Mouse (Mus musculus) forebrain, embryonic 12.5 days (tissue): ENCODE results near the gene Tnk2. TPM values are rescaled to one million over a fixed set of nuclear protein-coding genes. Genes with fewer than 3 reads are reported as not detected.
A peak's percentile ranks its signal among the peaks of the same experiment; 100 is the strongest.

Experiments used
- ATAC-seq: fragments of 200-750 bp; cut with Nextera tagmentation; 2 replicates; pipeline ENCODE4 v1.8.0; 2017; ENCODE audit warnings: moderate TSS enrichment; ENCODE audit not compliant: low FRiP score
- H3K27ac ChIP-seq: fragments of 300-500 bp; sonication (generic); 2 replicates; pipeline ENCODE4 v1.5.1; 2016; ENCODE audit warnings: mild to moderate bottlenecking
- H3K27me3 ChIP-seq: fragments of 300-500 bp; sonication (generic); 2 replicates; pipeline ENCODE4 v1.6.1; 2016; ENCODE audit warnings: mild to moderate bottlenecking
- H3K36me3 ChIP-seq: fragments of 300-500 bp; sonication (generic); replicated peaks from 2 replicates; pipeline ENCODE4 v1.6.1; 2016; ENCODE audit warnings: mild to moderate bottlenecking
- H3K4me1 ChIP-seq: fragments of 300-500 bp; sonication (generic); 2 replicates; pipeline ENCODE4 v1.6.1; 2016
- H3K4me2 ChIP-seq: fragments of 300-500 bp; sonication (generic); 2 replicates; pipeline ENCODE4 v1.6.1; 2016; ENCODE audit warnings: mild to moderate bottlenecking, moderate library complexity
- H3K4me3 ChIP-seq: fragments of 300-500 bp; sonication (generic); replicated peaks from 2 replicates; pipeline ENCODE4 v1.5.1; 2016; ENCODE audit warnings: mild to moderate bottlenecking
- H3K9ac ChIP-seq: fragments of 300-500 bp; sonication (generic); 2 replicates; pipeline ENCODE4 v1.6.1; 2016; ENCODE audit warnings: mild to moderate bottlenecking
- H3K9me3 ChIP-seq: fragments of 300-500 bp; sonication (generic); 2 replicates; pipeline ENCODE4 v1.6.1; 2016
- WGBS: fragments of 180-500 bp; shearing (Covaris S2); methylation state at CpG from one replicate; pipeline ENCODE4 v1.1.7; 2016; 5-methylcytosine and 5-hydroxymethylcytosine counted together
- polyA plus RNA-seq: library from polyadenylated mRNA; unstranded; fragments of >200 nt; fragmentation: Nextera tagmentation; extraction: Ambion mirVana; gene quantifications from 2 replicates; pipeline ENCODE4 v1.2.1, GENCODE M21; 2016

Gene Tnk2
- polyA plus RNA-seq, 1 experiment from 2014 or later, result 14.2 TPM

DNA sequence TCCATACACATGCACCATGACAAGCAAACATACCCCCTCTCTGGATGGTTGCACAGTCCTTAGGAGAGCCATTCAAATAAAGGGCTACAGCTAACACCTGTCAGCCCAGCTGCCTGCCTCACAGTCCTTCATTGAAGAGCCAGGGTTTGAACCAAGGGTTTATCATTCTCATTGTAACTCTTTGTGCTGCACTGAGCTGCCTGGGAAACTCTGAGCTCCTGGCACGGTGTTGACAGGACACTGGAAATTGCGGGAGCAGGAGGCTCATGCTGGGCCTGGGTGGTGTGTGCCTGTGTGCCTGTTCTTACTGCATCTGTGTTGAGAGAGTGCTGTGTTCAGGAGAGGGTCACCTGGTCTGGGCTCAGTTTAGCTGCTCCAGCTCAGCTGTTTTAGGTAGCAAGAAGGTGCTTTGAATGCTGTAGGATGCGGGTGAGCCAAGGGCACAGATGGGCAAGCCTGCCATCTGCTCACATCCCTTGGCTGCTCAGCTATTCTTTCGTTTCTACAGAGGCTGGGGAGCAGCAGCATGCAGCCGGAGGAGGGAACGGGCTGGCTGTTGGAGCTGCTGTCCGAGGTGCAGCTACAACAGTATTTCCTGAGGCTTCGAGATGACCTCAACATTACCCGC is 19.7 kb downstream of the Tnk2 start:
- no peaks in the 10 kb centered on the region for H3K9me3 ChIP-seq
- no peaks in the 10 kb centered on the region for H3K27me3 ChIP-seq
- 68% methylated on average over 9 of the region's 9 CpGs for WGBS
- ATAC-seq, result no peak
- peak overlapping the region; percentile 62 for H3K27ac ChIP-seq
- H3K4me3 ChIP-seq, result no peak overlapping the region
- H3K4me2 ChIP-seq, result no peak overlapping the region
- H3K4me1 ChIP-seq, result peaks cover 79% of the 10 kb centered on the region
- no peak overlapping the region for H3K9ac ChIP-seq
- no peaks in the 10 kb centered on the region; the same call in 1 of the 2 replicates for H3K36me3 ChIP-seq

DNA sequence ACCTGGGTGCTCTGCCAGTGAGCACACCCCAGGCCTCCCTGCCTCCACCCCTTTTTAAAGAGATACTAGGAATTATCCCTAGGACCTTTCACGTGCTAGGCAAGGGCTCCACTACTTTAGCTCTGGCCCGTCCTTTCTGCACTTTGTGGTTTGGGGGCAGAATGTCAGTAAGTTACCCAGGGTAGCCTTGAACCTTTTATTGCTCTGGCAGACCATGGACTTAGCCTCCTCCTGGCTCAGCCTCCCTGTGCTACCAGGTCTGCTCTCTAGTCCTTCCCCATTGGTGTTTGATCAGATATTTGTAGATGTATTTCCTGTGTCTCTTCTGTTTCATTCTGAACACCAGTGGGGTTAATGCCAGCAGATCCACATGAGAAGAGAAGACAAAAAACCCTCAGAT is 20.5 kb downstream of the Tnk2 start:
- 76% methylated on average over 2 of the region's 2 CpGs for WGBS
- no peaks in the 10 kb centered on the region for H3K9me3 ChIP-seq
- no peak overlapping the region for H3K4me2 ChIP-seq
- H3K36me3 ChIP-seq, result no peaks in the 10 kb centered on the region; the same call in 1 of the 2 replicates
- H3K27ac ChIP-seq, result peak overlapping the region; percentile 62
- no peak overlapping the region for H3K4me3 ChIP-seq
- peaks cover 70% of the 10 kb centered on the region for H3K4me1 ChIP-seq
- H3K9ac ChIP-seq, result no peak overlapping the region
- ATAC-seq, result no peak
- H3K27me3 ChIP-seq, result no peaks in the 10 kb centered on the region

DNA sequence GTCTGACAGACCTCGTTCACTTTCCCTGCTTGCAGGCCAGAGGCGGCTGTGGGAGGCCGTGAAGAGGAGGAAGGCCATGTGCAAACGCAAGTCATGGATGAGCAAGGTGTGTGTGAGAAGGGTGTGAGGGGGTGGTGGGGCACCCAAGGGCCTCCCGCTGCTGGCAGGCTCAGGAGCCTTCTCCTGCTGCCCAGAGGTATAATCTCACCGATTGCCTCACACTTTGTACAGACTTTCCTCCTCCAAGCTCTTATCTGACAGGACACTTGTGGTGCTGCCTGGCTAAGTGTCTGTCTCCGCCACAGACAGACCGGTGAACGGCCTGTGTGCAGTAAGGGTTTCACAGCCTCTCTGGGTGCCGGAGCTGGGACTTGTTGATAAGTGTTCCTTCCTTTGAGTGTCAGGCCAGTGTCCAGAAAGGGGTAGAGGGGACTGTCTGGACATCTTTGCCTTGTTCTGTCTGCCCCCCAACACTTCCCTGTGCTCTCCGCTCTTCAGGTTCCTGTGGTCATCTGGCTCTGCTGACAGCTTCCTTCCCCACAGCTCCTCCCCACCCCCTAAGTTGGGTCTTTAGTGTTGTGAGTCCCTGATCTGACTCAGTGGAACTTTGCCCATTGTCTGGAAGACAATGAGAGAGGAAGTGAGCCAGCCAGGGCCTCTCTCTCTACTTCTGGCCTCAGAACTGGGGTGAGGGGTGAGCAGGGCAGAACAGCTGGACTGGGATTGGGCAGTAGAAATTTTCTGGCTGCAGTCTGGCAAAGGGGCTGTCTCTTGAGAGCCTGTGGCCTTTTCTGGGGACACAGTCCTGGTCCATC is 22.4 kb downstream of the Tnk2 start:
- ATAC-seq, result no peak
- Histone ChIP-seq H3K4me1 (peaks cover 53% of the 10 kb centered on the region), H3K27ac (peak overlapping the region; percentile 46), H3K9ac (0 out of 2 replicates have a peak overlapping the region, but pooled peaks have one; percentile 2), H3K36me3 (peaks cover 16% of the 10 kb centered on the region), H3K27me3 (no peaks in the 10 kb centered on the region), H3K9me3 (no peaks in the 10 kb centered on the region), H3K4me3 (no peak overlapping the region), H3K4me2 (peak overlapping the region; percentile 2; the same call in 1 of the 2 replicates)
- WGBS, result 46% methylated on average over 11 of the region's 11 CpGs

DNA sequence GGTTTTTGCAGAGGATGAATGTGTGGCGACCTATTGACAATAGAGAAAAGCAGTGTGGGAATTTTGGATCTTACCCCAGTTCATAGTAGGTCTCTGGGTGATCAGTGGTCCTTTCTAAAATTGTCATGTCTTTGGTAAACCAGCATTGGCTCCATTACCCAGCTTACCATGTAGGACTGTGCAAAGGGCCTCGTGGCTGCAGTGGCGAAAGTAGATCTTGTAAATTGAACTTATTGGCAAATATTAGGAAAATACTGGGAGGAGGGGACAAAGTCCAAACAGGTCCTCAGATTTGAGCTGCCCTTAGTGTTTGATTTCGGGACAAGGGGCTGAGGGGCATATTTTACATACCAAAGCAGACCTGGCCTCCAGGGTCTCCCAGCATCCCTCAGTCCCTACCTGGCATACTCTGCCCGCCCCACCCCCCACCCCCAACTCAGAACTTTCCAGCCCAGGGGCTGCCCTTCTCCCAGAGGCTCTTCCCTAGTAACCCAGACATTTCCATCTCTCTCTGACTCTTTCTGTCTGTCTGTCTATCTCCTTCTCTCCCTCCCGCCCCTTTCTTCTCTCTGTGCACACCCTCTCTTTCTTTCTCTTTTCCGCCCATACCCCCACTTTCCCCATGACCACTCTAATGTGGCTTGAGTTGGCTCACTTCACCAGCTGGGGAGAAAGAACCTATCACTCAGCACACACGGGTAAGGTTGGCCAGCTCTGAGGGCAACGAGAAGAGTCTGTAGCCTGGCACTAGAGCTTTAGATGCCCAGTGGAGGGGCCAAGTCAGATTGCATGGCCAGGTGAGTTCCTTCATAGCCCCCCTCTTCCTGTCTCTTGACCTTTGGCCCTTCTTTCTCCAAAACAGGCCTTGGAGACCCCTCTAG is 23.2 kb downstream of the Tnk2 start:
- Histone ChIP-seq H3K27me3 (no peaks in the 10 kb centered on the region), H3K4me2 (no peak overlapping the region), H3K9ac (0 out of 2 replicates have a peak overlapping the region, but pooled peaks have one; percentile 2), H3K4me1 (peaks cover 44% of the 10 kb centered on the region), H3K36me3 (peaks cover 24% of the 10 kb centered on the region), H3K9me3 (no peaks in the 10 kb centered on the region), H3K27ac (0 out of 2 replicates have a peak overlapping the region, but pooled peaks have one; percentile 46), H3K4me3 (no peak overlapping the region)
- 67% methylated on average over 9 of the region's 9 CpGs for WGBS
- ATAC-seq, result no peak

DNA sequence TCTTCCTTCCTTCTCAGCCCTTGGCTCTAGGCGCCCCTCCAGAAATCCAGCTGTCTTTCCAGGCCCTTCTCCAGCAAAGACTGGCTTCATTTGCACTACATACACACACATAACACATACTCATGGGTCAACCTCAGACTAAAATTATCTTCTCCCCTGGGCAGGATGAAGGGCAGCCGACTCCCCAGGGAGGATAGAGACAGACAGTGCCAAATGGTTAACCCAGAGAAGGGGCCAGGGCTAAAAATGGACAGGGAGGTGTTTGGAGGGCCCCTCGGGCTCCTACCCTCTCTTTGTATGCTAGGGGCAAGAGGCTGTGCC is 23.8 kb downstream of the Tnk2 start:
- H3K36me3 ChIP-seq, result peaks cover 30% of the 10 kb centered on the region
- H3K4me1 ChIP-seq, result peaks cover 38% of the 10 kb centered on the region
- no peak overlapping the region for H3K4me2 ChIP-seq
- no peak overlapping the region for H3K4me3 ChIP-seq
- H3K27ac ChIP-seq, result no peak overlapping the region
- 79% methylated on average over 3 of the region's 3 CpGs for WGBS
- no peak overlapping the region for H3K9ac ChIP-seq
- no peaks in the 10 kb centered on the region for H3K9me3 ChIP-seq
- no peak for ATAC-seq
- no peaks in the 10 kb centered on the region for H3K27me3 ChIP-seq

DNA sequence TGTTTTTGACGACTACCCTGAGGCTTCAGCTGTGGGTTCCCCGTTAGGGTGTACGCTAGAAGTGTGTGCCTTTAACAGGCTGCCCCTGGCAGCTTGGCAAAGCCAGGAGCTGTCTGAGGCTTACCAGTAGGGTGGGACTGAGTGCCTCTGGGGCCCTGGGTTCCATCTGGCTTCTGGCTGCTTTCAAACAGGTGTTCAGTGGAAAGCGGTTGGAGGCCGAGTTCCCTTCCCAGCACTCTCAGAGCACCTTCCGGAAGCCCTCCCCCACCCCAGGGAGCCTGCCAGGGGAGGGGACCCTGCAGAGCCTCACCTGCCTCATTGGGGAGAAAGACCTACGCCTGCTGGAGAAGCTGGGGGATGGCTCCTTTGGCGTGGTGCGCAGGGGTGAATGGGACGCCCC is 24.4 kb downstream of the Tnk2 start:
- no peak for ATAC-seq
- peaks cover 36% of the 10 kb centered on the region for H3K36me3 ChIP-seq
- no peak overlapping the region for H3K27ac ChIP-seq
- H3K9me3 ChIP-seq, result no peaks in the 10 kb centered on the region
- H3K4me2 ChIP-seq, result no peak overlapping the region
- H3K27me3 ChIP-seq, result no peaks in the 10 kb centered on the region
- H3K4me1 ChIP-seq, result peaks cover 34% of the 10 kb centered on the region
- H3K9ac ChIP-seq, result no peak overlapping the region
- 73% methylated on average over 10 of the region's 10 CpGs for WGBS
- no peak overlapping the region for H3K4me3 ChIP-seq

DNA sequence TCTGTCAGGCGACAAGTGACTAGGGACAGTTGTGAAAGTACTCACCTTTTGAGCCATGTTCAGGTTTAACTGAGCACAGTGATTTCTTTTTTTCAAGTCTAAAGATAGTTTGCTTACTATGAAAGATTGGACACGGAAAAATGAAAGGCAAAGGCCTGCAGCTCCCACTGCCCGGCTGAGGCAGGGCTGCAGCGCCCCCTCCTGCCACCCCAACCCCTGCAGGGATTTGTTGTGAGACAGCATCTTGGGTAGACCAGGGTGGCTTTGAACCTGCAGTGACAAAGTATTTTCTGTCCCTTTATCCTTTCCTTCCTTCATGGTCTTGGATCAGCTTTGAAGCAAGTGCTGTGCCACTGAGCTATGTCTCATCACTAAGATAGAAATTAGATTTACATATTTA is 24.8 kb downstream of the Tnk2 start:
- Histone ChIP-seq H3K9ac (no peak overlapping the region), H3K36me3 (peaks cover 38% of the 10 kb centered on the region), H3K27ac (no peak overlapping the region), H3K9me3 (no peaks in the 10 kb centered on the region), H3K4me1 (peaks cover 30% of the 10 kb centered on the region), H3K4me3 (no peak overlapping the region), H3K4me2 (no peak overlapping the region), H3K27me3 (no peaks in the 10 kb centered on the region)
- no peak for ATAC-seq
- WGBS, result 73% methylated on average over 4 of the region's 4 CpGs

DNA sequence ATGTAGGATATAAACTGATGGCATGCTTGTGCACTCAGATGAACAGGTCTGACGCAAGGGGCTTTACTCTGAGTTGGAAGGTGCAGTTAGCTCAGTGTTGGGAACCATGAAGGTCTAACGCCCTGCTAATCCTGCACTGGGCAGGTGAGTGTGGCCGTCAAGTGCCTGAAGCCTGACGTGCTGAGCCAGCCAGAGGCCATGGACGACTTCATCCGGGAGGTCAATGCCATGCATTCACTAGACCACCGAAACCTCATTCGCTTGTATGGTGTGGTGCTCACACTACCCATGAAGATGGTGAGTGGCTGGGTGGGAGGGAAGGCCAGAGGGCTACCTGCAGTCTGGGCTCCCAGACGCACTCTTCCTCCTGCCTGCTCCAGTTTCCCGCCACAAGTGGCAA is 25.6 kb downstream of the Tnk2 start:
- H3K27ac ChIP-seq, result no peak overlapping the region
- H3K36me3 ChIP-seq, result peaks cover 43% of the 10 kb centered on the region
- H3K9me3 ChIP-seq, result no peaks in the 10 kb centered on the region
- no peak overlapping the region for H3K4me2 ChIP-seq
- no peaks in the 10 kb centered on the region for H3K27me3 ChIP-seq
- no peak overlapping the region for H3K9ac ChIP-seq
- no peak for ATAC-seq
- H3K4me3 ChIP-seq, result no peak overlapping the region
- WGBS, result 93% methylated on average over 10 of the region's 10 CpGs
- H3K4me1 ChIP-seq, result peaks cover 22% of the 10 kb centered on the region

DNA sequence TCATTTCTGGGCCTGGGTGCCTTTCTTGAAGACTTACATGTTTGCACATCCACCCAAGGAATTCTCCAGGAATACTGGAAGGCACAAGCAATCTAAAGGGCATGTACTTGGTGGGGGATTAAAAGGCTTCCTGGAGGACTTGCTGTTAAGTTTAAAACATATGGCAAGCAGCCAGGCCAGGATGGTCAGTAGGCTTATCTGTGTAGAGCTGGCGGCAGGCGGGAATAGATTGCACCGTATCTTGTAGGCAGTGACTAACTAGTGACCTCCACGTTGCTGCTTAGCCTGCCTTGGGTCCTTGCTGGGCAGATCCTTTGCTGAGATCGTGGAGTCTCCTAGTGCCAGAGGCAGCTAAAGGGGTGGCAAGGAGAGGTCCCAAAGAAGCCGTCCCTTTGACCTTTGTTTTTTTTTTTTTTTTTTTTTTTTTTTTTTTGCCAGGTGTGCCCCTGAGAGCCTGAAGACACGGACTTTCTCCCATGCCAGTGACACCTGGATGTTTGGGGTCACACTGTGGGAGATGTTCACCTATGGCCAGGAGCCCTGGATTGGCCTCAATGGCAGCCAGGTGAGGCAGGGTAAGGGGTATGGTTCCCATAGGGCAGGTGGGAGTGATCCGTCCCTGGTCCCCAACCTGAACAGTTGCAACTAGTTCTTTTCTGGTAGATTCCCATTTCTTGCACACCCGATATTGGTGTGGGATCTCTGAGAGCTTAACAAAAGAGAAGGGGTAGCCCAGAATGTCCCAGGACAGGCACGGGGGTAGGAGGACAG is 26.9 kb downstream of the Tnk2 start:
- Histone ChIP-seq H3K9me3 (no peaks in the 10 kb centered on the region), H3K4me2 (no peak overlapping the region), H3K9ac (no peak overlapping the region), H3K4me3 (no peak overlapping the region), H3K4me1 (peaks cover 16% of the 10 kb centered on the region), H3K27me3 (no peaks in the 10 kb centered on the region), H3K36me3 (peaks cover 55% of the 10 kb centered on the region), H3K27ac (no peak overlapping the region)
- WGBS, result 90% methylated on average over 10 of the region's 10 CpGs
- no peak for ATAC-seq

DNA sequence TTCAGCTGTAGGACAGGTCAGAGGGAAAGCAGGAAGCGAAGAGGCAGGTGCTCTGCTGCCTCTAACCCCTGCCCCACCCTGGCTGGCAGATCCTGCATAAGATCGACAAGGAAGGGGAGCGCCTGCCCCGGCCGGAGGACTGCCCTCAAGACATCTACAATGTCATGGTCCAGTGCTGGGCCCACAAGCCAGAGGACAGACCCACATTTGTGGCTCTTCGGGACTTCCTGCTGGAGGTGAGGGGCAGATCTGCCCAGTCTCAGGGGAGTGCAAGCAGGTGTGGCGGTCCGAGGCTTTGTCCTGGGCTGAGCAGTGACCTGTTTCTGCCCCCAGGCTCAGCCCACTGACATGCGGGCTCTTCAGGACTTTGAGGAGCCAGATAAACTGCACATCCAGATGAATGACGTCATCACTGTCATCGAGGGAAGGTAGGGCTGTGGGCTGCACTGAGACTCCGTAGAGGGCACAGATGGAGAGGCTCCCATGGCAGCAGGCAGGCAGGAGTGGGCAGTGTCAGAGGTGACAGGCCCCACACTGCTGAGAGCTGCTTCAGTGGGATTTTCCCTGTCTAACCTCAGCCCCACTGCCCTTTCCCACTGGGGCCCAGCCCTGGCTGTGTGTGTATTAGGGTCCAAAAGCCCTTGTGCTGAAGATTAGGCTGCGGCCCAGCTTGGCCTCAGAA is 27.7 kb downstream of the Tnk2 start:
- H3K4me3 ChIP-seq, result no peak overlapping the region
- no peaks in the 10 kb centered on the region for H3K27me3 ChIP-seq
- no peak overlapping the region for H3K27ac ChIP-seq
- H3K4me1 ChIP-seq, result peaks cover 8% of the 10 kb centered on the region
- ATAC-seq, result no peak
- WGBS, result 93% methylated on average over 13 of the region's 13 CpGs
- H3K4me2 ChIP-seq, result no peak overlapping the region
- no peak overlapping the region for H3K9ac ChIP-seq
- H3K36me3 ChIP-seq, result peaks cover 63% of the 10 kb centered on the region
- H3K9me3 ChIP-seq, result no peaks in the 10 kb centered on the region

DNA sequence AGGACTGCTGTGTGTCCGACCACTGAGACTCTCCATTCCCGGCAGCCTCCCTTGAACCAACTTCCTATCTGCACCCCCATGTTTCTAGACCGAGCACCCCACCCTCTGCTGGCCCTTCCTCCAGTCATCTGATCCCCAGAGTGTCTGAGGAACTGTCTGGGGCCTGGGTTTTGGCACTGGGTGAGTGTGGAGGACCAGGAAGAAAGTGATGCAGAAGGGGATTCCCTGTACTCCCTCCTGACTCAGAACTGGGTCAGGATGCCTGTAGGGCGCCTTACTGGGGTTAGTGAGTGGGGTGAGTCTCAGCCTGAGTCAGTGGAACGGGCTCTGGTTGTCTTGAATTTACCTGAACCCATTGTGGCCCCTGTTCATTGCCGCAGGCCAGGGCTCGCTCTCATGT is 28.6 kb downstream of the Tnk2 start:
- H3K4me3 ChIP-seq, result no peak overlapping the region
- 94% methylated on average over 7 of the region's 7 CpGs for WGBS
- no peaks in the 10 kb centered on the region; the same call in 1 of the 2 replicates for H3K4me1 ChIP-seq
- H3K27me3 ChIP-seq, result no peaks in the 10 kb centered on the region
- peaks cover 72% of the 10 kb centered on the region for H3K36me3 ChIP-seq
- no peaks in the 10 kb centered on the region for H3K9me3 ChIP-seq
- ATAC-seq, result no peak
- no peak overlapping the region for H3K4me2 ChIP-seq
- no peak overlapping the region for H3K9ac ChIP-seq
- H3K27ac ChIP-seq, result no peak overlapping the region
